Mouse (Mus musculus) left cerebral cortex, postnatal 10 days (tissue): ENCODE measurements around the gene Ntn5. TPM values are rescaled to one million over a fixed set of nuclear protein-coding genes. Genes with fewer than 3 reads are reported as not detected.

ENCODE experiments used
- DNase-seq, 2 experiments: peaks; one replicate each; pipeline ENCODE4 v3.0.0; 2021 to 2022; ENCODE audit warnings: low spot score in 2 of 2, mixed read lengths in 1 of 2; ENCODE audit errors: extremely low spot score in 1 of 2
- intact Hi-C: fragments of 180-260 bp; cut with DNase I; formaldehyde crosslinking; loops from one replicate; pipeline ENCODE4 v1.15.1; 2025
- total RNA-seq, 2 experiments: library from RNA; stranded (reverse); gene quantifications; 2 replicates each; pipeline ENCODE4 v1.2.3; 2021

Ntn5 gene
- total RNA-seq, 2 experiments from 2014 or later = 0.45 to 0.47 TPM

DNA sequence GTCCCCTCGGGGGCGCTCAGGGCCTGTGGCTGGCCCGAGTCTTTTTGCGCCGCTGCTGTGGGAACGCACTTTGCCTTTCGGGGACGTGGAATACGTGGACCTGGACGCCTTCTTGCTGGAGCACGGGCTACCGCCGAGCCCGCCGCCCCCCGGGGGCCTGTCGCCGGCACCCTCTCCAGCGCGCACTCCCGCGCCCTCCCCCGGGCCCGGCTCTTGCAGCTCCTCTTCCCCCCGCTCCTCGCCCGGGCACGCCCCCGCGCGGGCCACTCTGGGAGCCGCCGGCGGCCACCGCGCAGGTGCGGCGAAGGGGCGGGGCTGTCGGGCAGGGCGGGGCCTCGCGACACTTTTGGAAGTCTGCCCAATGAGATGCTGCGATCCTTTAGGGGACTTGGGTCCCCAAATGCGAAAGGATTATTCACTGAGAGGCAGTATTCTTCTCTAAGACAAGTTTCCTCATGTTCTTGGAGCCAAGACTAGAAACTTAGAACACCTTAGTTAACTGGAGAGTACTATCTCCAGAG, 23.0 kb downstream of the Ntn5 start:
- intact Hi-C loops = no loop called here

DNA sequence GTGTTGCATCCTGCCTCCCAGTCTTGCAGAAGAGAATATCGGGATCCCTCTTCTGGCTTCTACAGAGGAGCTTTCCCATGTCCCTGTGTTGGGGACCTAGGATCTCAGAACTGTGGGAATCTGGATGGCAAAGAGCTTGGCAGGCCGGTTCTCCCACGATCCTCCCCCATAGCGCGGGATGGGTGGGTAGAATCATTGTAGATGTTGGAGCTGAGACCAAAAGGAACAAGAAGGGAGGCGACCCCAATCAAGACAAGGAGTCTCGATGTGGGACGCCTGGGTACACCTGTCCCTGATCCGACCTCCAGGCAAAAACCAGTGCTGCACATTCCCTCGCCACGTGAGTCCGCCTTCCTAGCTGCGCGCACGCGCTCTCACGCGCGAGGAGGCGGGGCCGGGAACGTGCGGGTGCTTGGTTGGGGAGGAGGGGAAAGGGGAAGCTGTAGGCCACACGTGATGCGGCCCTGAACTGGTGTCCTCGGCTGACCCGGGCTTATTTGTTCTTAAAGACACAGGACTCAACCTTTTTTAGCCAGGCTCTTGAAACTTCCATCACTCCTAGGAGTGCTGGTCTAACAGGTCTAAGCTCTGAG, 23.6 kb downstream of the Ntn5 start:
- DNase-seq = peak; percentile 92 to 98
- intact Hi-C loops = no loop called here

More for the DNA sequence above, 23.0 kb downstream of the Ntn5 start:
- peak in 1 of 2 experiments; percentile 96 for DNase-seq

DNA sequence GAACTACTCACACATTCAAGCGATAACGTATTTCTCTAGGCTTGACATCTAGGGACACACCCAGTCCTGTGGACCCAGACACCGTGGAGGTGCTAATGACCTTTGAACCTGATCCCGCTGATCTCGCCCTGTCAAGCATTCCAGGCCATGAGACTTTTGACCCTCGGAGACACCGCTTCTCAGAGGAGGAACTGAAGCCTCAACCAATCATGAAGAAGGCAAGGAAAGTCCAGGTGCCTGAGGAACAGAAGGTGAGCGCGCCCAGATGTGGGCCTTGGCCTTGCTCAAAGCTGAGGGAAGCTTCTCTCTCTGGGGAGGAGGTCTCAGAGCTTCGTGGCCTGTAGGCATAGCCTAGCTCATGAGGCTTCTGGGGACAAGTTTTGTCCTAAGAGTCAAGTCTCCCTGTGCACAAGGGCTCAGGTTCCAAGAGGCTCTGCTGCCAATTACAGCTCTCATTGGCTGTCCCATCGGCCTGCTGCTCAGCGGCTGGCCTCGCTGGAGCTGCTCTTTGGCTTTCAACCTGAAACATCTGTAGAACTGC, 24.5 kb downstream of the Ntn5 start:
- DNase-seq = no peak
- intact Hi-C loops = no loop called here

DNA sequence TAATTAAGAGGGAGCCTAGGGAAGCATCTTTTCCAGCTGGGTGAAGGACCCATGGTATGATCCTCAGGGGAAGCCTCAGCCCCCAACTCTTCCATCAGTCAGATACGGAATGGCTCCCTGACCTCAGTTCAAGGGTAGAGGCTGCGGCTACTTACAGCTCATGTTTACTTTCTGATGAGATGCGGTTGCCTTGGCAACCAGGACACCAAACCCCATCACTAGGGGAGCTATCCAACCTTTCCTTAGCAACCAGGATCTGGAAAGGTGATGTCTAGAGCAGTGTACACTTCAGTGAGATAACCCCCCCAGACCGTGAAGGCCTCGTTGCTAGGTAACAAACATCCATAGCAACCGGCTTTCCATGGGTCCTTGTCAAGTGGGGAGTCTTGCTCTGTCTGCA, 25.2 kb downstream of the Ntn5 start:
- no peak for DNase-seq
- intact Hi-C loops = no loop called here

DNA sequence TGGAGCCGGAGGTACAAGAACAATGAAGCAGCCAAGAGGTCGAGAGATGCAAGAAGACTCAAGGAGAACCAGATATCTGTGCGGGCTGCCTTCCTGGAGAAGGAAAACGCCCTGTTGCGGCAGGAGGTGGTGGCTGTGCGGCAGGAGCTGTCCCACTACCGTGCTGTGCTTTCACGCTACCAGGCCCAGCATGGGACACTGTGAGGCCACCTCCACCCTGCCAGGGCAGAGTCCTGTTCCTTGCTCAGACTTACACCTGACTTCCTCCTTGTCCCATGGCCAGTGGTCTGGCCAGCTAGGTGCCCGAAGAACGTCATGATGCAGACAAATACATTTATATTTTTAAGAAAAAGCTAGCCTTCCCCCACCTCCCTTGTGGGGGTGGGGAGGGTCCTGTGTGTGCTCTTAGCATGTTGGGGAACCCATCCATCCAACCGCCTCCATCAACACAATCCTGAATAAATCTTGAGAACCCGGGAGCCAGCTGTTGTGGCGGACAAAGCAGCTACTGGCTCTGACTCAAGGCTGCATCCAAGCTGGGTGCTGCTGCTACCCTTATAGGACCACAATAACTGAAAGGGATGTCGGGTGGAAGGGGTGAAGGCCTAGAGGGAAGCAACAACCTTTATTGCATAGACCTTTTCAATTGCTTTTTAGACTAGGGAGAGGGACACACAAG, 26.0 kb downstream of the Ntn5 start:
- intact Hi-C loops = no loop called here
- DNase-seq = no peak

DNA sequence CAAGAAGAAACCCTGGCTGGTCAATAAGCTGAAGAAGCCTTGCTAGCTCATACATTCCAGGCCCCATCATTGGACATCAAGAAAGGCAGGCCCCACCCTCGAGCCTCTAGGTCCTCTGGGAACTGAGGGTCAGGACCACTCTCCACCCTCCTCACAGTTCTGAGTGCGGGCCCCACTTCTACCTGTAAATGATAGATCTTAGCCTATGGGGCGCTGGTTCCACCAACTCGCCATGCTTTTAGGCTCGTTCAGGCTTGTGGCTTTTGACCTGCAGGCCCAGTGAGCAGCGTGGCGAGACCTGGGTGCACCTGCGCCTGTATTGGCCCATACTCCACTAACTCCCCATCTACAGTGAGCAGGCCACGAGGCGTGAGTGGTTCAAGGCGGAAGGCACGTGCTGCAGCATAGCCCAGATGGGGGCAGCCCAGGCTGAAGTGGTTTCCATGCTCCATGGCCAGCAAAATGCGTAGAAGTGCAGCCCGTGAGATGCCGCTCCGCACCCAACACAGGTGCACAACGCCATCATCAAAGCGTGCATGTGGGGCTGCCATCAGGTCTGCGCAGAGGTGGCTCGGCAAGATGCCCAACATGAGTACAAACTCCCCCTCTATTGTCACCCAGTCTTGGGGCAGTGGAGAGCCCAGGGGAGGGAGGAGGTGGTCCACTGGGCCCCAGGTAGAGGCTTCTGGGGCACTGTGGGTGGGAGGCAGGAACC, 26.8 kb downstream of the Ntn5 start:
- intact Hi-C loops = no loop called here
- peak in 1 of 2 experiments; percentile 36 for DNase-seq

DNA sequence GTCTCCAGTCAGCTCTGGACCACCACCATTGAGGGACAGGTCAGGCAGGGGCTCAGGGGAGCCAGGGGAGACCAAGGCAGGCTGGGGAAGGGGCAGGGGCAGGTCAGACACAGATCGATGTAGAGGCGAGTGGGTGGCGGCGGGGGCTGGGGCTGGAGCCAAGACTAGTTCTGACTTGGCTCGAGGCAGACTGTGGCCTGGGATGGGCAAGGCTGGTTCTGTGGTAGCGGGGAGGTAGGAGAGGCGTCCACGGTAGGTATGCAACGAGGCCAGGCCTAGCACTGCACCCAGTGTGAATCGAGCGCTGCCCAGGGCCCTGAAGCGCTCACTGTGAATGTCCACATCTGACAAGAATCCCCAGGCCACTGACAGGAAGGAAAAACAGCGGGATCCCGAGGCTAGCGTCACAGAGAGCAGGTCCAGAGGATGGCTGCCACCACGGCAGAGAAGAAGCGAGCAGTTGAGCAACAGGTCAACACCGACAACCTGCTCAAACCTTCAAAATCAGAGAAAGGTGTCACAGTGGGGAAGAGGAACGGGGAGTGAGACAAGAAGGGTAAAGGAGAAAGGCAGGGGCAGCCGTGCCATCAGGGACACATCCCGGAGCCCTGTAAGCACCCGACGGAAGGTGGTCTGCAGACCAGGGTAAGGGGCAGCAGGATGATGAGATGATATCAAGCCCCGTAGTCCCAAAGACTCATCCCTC, 27.6 kb downstream of the Ntn5 start:
- intact Hi-C loops = no loop called here
- DNase-seq = peak in 1 of 2 experiments; percentile 50

DNA sequence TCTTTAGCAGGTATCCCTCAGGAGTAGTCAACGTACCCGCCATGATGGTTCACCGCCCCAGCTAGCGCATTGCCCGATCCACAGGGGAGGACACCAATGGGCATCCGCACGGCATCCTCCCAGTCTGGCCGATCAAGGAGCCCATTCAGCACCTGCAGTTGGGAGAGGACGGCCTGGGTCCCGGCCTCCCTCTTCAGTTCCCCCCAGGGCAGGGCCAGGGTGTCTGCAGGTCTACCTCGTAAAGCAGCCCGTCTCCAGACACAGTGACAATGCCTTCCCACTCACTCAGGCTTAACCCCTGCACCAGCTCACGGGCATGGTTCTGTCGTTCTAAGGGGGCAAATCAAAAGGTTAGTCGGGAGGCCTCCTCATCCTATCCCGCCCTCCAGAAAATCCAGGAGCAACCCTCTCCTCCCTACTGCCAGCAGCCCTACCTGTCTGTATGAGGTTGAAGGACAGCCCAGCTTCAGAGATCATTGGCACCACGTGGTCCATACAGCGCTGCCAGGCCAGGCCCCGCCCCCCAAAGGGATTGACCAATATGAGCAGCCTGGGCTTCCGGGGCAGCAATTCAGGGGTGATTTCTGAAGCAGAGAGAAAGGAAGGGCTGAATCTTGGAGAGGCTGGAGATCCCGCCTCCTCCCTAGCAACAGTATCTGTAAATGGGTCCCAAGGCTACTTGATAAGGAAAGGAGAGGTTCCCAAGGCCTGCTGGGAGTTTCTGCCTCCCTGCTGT, 28.4 kb downstream of the Ntn5 start:
- peak in 1 of 2 experiments; percentile 62 for DNase-seq
- intact Hi-C loops = no loop called here

DNA sequence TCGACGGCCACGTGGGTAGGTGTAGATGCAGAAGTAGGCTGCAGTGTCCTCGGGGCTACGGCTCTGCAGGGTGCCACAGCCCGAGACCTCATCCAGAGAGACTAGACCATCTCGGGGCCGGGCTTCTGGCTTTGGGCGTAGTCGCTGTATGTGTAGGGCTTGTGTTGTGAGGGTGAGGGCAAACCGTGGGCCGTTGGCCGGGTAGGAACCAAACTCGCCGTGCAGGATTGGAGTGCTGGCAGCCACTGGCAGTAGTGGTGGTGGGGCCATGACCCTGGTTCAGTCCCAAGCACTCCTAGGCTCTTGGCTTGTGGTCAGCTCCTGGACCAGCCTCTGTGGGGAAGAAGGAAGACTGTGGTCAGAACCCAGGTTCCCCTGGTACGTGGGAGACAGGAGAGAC, 29.6 kb downstream of the Ntn5 start:
- intact Hi-C loops = no loop called here
- DNase-seq = peak in 1 of 2 experiments; percentile 48

DNA sequence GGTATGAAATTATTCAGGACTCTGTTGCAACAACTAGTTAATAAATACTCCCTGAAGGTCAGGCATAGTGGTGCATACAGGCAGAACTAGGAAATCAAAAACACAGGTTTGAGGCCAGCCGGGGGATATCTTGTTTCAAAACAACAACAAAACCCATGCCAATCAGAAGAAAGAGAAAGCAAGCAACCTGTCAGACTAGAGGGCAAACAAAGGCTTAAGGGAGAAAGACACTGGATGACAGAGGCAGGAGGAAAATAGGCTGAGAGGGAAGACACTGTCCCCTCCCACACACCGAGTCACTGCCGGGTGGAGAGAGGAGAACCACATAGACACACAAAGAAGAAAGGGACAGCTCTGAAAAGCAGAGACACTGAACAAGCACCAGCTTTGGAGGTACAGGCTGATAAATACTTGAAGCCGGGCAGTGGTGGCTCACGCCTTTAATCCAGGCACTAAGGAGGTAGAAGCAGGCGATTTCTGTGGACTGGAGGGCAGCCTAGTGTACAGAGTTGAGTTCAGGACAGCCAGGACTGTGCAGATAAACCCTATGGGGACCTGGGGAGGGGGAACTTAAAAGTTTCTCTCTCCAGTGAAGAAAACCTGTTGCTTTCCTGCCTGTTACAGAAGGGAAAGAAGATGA, 30.2 kb downstream of the Ntn5 start:
- intact Hi-C loops = no loop called here
- no peak for DNase-seq

DNA sequence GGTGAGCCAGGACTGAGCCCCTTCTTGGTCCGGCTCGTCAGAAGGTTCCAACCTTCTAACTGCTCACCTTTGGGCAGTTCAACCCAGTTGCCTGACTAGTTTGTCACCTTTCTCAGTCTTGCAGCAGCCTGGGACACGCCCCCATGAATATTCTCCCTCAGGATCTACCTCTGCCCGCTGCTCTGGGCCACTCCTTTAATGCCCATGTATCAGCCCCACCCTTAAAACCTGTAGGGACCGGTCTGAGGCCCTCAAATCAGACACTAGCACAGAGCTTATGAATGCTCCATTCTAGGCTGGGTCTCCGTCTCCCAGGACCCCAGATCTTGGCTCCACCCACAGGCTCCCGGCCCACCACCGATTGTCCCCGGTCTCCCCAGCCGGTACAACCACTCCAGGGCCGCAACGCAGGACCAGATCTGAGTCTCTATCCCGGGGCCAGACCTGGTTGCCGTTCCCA, 30.8 kb downstream of the Ntn5 start:
- DNase-seq = peak in 1 of 2 experiments; percentile 34
- intact Hi-C loops = no loop called here

DNA sequence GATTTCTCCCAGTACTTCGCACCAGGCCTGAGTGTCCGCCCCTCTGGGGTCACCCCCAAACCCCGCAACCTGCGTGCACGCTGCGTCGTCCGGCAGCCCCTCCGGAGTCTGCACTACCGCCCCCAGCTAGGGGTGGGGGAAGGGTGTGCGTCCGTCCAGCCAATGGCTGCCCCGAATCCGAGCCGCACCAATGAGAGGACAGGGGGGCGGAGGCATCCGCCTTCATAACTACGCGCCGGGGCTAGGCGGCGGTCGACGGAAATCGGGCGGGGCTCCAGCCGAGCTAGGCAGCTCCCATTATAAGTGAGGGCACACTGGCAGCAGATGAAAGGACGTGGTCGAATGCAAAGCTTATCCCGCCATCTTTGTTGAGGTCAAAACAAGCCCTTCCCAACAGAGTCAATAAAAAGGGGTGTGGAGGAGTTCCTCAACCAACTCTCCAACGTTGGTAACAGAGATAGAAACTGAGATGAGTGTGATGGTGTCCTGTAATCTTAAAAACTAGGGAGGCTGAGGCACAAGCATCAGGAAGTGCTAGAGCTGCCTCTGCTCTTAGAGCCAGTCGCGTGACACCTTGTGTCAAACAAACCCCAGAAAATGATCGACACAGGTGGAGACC, 31.4 kb downstream of the Ntn5 start, which contains the start of gene Rpl18:
Gene Rpl18, plus strand, starts transcription at position 368 of the 619 bp plus-strand sequence.
- peak; percentile 98 to 100 for DNase-seq
- intact Hi-C loops = no loop called here

DNA sequence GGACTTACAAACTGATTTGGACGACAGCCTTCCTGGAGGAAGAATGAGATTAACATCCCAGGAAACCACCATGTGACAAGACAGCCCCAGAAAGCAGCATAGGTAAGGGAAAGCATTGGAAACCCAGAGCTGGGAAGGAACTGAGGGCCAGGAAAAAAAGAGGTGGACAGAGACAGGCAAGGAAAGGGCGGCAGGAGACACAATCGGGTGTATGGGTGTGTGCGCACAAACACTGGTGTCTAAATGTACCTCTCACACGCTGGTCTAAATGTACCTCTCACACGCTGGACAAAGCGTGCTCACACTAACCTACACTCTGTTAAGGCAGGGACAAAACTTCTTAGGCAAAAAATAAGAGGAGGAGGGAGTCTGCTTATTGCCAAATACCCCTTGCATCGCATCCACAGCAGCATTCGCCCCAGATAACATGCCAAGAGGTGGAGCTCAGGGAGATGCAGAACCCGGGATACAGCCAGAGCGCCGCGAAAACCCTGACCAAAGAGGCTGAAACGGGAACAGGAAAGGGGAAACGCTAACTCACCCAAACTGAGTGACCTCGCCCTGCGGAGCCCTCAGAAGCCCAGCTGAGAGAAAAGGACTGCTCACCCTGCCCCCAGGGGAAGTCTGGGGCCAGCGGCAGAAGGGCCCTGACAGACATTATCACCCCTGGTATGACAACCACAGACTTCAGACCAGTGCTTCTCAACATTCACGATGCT, 32.1 kb downstream of the Ntn5 start:
- intact Hi-C loops = no loop called here
- no peak for DNase-seq

DNA sequence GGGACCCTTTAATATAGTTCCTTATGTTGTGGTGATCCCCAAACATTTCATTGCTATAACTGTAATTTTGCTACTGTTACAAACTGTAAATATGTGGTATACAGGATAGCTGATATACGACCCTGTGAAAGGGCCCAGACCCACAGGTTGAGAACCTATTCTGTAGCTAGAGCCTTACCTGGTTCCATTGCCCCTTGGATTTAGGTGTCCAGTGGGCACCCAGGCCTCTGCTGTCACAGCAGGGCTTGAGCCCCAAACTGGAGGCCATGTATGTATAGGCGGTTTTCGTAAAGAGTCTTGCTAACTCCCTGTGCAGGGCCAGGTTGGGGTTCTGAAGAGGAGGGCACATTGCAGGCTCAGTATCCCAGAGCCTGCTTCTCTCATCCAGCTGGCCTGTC, 32.6 kb downstream of the Ntn5 start:
- no peak for DNase-seq
- intact Hi-C loops = no loop called here

DNA sequence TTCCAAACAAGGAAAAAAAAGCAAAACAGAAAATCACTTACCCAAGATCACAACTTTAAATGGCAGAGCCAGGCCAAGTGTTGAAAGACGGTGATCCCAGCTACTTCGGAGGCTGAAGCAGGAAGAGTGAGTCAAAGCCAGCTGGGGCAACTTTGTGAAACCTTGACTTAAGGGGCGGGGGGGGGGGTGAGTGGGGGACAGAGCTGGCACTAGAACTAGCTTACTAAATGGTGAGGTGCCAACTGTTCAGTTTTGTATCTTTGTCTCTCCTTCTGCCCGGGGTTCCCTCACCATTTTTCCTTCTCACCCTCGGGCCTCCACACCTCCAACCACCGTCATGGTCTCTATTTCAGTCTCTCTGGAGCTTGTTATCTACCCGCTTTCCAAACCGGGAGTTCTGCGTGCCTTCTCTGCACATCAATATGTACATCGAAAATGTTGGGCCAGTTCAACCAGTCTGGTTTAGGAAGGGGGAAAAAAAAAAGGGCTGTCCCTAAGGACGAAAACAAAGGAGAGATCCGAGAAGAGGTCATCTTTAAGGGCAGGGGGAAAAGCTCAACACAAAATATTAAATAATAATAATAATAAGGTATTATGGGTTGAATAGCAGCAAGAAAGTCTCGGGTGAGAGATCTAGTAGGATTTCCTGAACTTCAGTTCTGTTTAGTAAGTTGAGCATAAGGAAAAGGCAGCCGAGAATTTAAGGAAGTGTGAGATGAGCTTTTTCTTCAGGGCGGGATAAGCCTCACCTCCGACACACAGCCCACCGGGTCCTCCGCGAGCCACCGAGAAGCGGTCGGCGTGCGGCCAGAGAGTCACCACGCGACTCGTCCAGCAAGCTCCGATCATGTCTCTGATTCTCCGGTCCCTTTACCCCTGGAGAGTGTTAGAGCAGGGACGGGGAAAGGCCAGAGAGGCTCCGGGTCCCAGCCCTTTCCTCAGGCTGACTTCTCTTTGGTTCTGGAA, 33.4 kb downstream of the Ntn5 start:
- no peak for DNase-seq
- intact Hi-C loops = no loop called here

DNA sequence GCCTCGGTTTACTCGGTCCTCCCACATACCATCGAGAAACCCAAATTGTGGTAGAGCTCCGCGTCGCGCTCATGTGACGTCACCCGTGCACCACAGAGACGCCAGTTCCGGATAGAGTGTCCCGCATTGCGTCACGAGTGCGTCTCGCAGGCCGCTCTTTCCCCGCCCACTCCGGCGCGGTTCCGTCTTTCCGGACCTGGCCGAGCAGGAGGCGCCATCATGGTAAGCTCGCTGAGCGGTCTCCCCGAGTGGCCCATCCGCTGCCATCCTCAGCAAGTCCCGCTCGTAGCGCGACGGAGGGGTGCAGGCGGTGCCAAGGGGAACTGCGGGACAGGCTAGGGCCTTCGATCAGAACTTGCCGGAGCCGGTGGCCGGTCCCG, 34.1 kb downstream of the Ntn5 start, which contains the start of gene Sphk2:
Gene Sphk2, minus strand, starts transcription at position 85 of the 380 bp plus-strand sequence.
- intact Hi-C loops = no loop called here
- DNase-seq = peak; percentile 99 to 100
